Mouse (Mus musculus) hindbrain, embryonic 11.5 days (tissue): ENCODE data around the gene B430305J03Rik. TPM values are rescaled to one million over a fixed set of nuclear protein-coding genes. Genes with fewer than 3 reads are reported as not detected.

ENCODE experiments used
- ATAC-seq: fragments of 200-750 bp; cut with Nextera tagmentation; 2 replicates; pipeline ENCODE4 v1.8.0; 2017; ENCODE audit warnings: mild to moderate bottlenecking, moderate TSS enrichment, moderate library complexity; ENCODE audit not compliant: low FRiP score
- DNase-seq: peaks from one replicate; pipeline ENCODE4 v3.0.0-alpha.2; 2015; ENCODE audit warnings: low spot score
- H3K27ac ChIP-seq: fragments of 300-500 bp; sonication (generic); 2 replicates; pipeline ENCODE4 v1.5.1; 2014; ENCODE audit warnings: mild to moderate bottlenecking, low read depth, low read length
- H3K27me3 ChIP-seq: fragments of 300-500 bp; sonication (generic); 2 replicates; pipeline ENCODE4 v1.6.1; 2014; ENCODE audit warnings: mild to moderate bottlenecking, low read length, moderate library complexity, mixed read lengths; ENCODE audit not compliant: control insufficient read depth, insufficient read depth
- H3K36me3 ChIP-seq: fragments of 300-500 bp; sonication (generic); 2 replicates; pipeline ENCODE4 v1.6.1; 2014; ENCODE audit warnings: mild to moderate bottlenecking, low read length, moderate library complexity, mixed read lengths; ENCODE audit not compliant: control insufficient read depth, insufficient read depth
- H3K4me1 ChIP-seq: fragments of 300-500 bp; sonication (generic); replicated peaks from 2 replicates; pipeline ENCODE4 v1.6.1; 2014; ENCODE audit warnings: low read length, mixed read lengths; ENCODE audit not compliant: control insufficient read depth, insufficient read depth
- H3K4me2 ChIP-seq: fragments of 300-500 bp; sonication (generic); replicated peaks from 2 replicates; pipeline ENCODE4 v1.6.1; 2014; ENCODE audit warnings: mild to moderate bottlenecking, low read depth, low read length
- H3K4me3 ChIP-seq: fragments of 300-500 bp; sonication (generic); 2 replicates; pipeline ENCODE4 v1.5.1; 2014; ENCODE audit warnings: low read depth, low read length
- H3K9ac ChIP-seq: fragments of 300-500 bp; sonication (generic); 2 replicates; pipeline ENCODE4 v1.6.1; 2014; ENCODE audit warnings: low read depth, low read length
- H3K9me3 ChIP-seq: fragments of 300-500 bp; sonication (generic); 2 replicates; pipeline ENCODE4 v1.6.1; 2016; ENCODE audit warnings: low read length; ENCODE audit not compliant: control insufficient read depth
- WGBS: fragments of 180-500 bp; shearing (Covaris S2); extraction: QIAGEN DNeasy Blood & Tissue Kit; methylation state at CpG from one replicate; pipeline ENCODE4 v1.1.7; 2014; 5-methylcytosine and 5-hydroxymethylcytosine counted together
- polyA plus RNA-seq: library from polyadenylated mRNA; unstranded; fragments of >200 nt; fragmentation: Nextera tagmentation; extraction: Ambion mirVana; gene quantifications from 2 replicates; pipeline ENCODE4 v1.2.1, GENCODE M21; 2014

The B430305J03Rik gene
- polyA plus RNA-seq, 1 experiment from 2014 or later = not detected

DNA sequence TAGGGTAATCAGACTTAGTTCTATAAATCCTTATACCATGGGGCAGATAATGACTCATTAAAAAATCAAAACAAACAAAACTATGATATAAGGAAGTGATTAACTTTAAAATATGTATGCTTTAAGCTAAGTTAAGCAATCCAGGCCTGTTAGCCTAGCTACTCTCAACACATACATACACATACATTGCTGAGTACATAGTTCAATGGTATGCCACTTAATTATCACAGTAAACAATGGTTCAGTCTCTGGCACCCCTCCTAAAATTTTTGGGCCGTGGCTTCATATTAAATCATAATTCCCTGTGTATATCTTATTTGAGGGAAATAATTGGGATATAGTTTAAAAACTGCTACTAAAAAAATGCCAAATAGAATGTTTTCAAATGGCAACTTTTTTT, 4.4 kb downstream of the B430305J03Rik start, which contains the start of gene Rap2b:
Rap2b (plus strand) TSS at position 301 of the 400 bp plus-strand sequence.
- no peak within 1 kb of the TSS for H3K4me3 ChIP-seq
- H3K36me3 ChIP-seq = no peaks in the 10 kb centered on the region
- H3K9me3 ChIP-seq = no peaks in the 10 kb centered on the region
- no peak within 1 kb of the TSS for H3K27ac ChIP-seq
- ATAC-seq = no peak
- no peak for DNase-seq
- H3K4me1 ChIP-seq = no peaks in the 10 kb centered on the region
- no peak within 1 kb of the TSS for H3K9ac ChIP-seq
- H3K4me2 ChIP-seq = no peak within 1 kb of the TSS
- 88% methylated on average over 1 of the region's 1 CpGs for WGBS
- no peaks in the 10 kb centered on the region for H3K27me3 ChIP-seq

DNA sequence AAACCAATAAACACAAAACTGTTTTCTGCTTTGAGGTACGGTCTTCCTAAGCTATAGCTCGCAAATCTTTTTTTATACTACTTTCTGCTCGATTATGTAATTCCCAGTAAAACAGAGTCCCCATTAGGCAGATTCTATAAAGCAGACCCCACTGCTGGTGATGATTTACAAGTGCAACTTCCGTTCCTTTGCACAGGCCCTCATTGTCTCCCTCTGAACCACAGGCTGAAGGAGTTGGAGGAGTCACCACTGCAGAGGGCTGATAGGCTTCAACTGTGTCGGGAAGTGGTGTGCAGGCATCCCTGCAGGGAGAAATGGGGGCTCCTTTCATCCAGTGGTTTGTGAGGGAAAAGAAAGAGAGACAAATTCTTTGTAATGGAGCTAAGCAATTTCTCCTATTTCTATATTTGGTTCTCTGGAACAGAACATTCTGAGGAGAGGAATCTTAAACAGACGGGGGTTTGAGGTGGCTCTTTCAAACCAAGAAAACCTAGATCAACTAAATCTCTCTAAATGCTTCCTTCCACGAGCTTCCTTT, 6.9 kb downstream of the B430305J03Rik start:
- no peak overlapping the region for H3K27ac ChIP-seq
- H3K4me3 ChIP-seq = no peak overlapping the region
- no peaks in the 10 kb centered on the region for H3K4me1 ChIP-seq
- no peak overlapping the region for H3K9ac ChIP-seq
- no peak overlapping the region for H3K4me2 ChIP-seq
- H3K27me3 ChIP-seq = no peaks in the 10 kb centered on the region
- H3K36me3 ChIP-seq = no peaks in the 10 kb centered on the region
- DNase-seq (no peak), ATAC-seq (no peak)
- WGBS = 62% methylated on average over 7 of the region's 7 CpGs
- no peaks in the 10 kb centered on the region for H3K9me3 ChIP-seq

DNA sequence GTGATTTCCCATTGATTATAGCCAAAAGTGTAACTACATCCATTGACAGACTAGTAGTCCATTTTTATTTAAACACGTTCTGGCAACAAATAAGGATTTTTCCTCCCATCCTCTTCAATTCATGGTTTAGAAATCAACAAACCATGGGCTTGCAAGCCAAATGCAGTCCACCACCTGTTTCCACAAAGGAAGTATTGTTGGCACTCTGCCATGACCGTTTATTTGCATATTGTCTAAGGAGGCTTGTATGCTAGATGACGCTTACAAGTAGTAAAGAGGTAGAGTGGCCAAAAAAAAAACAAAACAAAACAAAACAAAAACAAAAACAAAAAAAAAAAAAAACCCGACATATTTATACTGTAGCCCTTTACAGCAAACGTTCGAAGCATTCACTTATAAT, 7.6 kb downstream of the B430305J03Rik start:
- Histone ChIP-seq H3K27ac (no peak overlapping the region), H3K4me1 (no peaks in the 10 kb centered on the region), H3K9ac (no peak overlapping the region), H3K4me3 (no peak overlapping the region), H3K4me2 (no peak overlapping the region), H3K9me3 (no peaks in the 10 kb centered on the region), H3K27me3 (no peaks in the 10 kb centered on the region), H3K36me3 (no peaks in the 10 kb centered on the region)
- 69% methylated on average over 6 of the region's 6 CpGs for WGBS
- ATAC-seq (no peak), DNase-seq (peak; percentile 28)

DNA sequence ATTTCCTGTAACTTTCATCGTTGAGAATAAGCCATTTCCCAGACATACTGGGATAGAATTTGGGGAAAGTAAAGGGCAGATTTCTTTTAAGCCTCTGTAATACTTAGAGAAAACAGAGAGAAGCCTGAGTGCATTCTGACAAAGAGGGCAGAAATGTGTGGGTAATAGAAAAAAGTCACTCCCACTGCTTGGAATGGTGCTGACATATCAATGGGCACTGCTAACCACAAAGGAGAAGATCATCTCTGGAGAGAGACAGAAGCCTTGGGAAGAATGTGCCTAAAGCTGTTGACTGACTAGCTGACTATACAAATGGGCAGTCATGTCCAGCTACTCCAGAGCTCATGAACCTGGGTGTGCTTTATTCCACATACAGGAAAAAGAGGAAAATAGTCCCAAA, 10.3 kb downstream of the B430305J03Rik start:
- no peak overlapping the region for H3K4me3 ChIP-seq
- H3K36me3 ChIP-seq = no peaks in the 10 kb centered on the region
- H3K9ac ChIP-seq = no peak overlapping the region
- no peak for ATAC-seq
- no peaks in the 10 kb centered on the region for H3K9me3 ChIP-seq
- H3K27me3 ChIP-seq = no peaks in the 10 kb centered on the region
- no peak for DNase-seq
- H3K27ac ChIP-seq = no peak overlapping the region
- no peaks in the 10 kb centered on the region for H3K4me1 ChIP-seq
- H3K4me2 ChIP-seq = no peak overlapping the region
- WGBS = 65% methylated on average over 1 of the region's 1 CpGs

DNA sequence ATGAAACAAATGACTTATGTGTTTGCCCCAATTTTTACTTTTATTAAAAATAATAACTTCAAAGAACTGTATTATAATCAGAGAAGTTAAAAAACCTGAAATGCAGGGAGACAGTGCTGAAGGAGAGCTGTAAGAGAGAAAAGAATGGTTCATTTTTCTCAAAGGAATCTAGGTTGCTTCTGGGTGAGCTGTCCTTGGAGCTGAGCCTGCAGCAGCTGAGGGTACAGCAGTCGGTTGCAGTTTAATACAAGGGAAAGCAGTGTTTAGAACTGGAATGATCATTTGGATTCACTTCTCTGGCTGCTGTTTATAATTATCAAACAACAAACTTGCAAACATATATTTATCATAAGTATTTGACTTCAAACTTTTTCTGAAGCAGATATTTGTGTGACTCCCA, 16.3 kb downstream of the B430305J03Rik start:
- no peaks in the 10 kb centered on the region for H3K9me3 ChIP-seq
- WGBS = 90% methylated on average over 1 of the region's 1 CpGs
- ATAC-seq = no peak
- no peak overlapping the region for H3K27ac ChIP-seq
- H3K27me3 ChIP-seq = no peaks in the 10 kb centered on the region
- no peaks in the 10 kb centered on the region for H3K36me3 ChIP-seq
- no peak overlapping the region for H3K4me2 ChIP-seq
- H3K4me3 ChIP-seq = no peak overlapping the region
- DNase-seq = no peak
- no peak overlapping the region for H3K9ac ChIP-seq
- no peaks in the 10 kb centered on the region for H3K4me1 ChIP-seq

DNA sequence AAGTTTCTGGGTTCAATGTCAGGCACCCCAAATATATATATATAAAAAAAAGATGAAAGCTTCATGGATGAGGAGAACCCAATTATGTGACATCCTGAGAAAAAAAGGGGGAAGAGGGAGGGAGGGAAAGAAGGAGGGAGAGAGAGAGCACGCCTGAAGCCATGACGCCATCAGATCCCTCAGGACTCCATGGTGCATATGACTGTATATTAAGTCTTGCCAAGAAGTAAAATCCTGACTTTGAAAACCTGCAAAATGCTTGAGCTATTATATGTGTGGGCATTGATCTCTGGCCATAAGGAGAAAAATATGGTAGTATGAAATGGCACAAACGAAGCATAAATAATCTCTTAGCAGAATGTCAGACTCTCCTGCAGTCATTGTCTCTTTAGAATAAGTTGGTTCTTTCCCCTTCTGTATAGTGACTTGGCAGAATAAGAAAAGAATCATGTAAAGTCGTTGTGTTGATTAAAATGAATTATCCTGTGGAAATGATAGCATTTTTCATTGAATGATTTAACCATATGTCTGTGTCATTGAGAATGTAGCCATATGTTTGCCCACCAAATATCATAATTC, 17.6 kb downstream of the B430305J03Rik start:
- Histone ChIP-seq H3K9ac (no peak overlapping the region), H3K9me3 (no peaks in the 10 kb centered on the region), H3K4me2 (no peak overlapping the region), H3K27me3 (no peaks in the 10 kb centered on the region), H3K36me3 (no peaks in the 10 kb centered on the region), H3K4me1 (no peaks in the 10 kb centered on the region), H3K4me3 (no peak overlapping the region), H3K27ac (no peak overlapping the region)
- no peak for ATAC-seq
- WGBS = 77% methylated on average over 4 of the region's 4 CpGs
- no peak for DNase-seq

DNA sequence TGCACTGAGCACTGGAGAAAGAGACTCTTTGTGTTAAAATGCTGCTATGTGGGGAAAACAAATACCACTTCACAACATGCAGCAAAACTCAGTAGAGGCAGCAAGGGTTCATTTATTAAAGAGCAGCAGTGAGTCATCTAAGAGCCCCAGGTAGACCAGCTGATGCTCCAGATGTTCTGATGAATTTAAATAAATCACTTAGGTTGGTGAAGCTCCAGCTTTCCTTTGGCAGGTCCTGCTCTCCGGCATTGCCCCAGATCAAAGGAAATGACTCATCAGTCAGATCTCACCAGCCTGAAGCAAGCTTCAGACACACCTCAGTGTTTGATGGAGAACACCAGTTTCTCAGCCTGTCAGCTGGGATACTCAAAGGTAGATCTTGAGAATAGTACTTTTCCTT, 20.1 kb downstream of the B430305J03Rik start:
- H3K4me2 ChIP-seq = no peak overlapping the region
- H3K9me3 ChIP-seq = no peaks in the 10 kb centered on the region
- no peaks in the 10 kb centered on the region for H3K27me3 ChIP-seq
- DNase-seq (no peak), ATAC-seq (no peak)
- H3K4me1 ChIP-seq = no peaks in the 10 kb centered on the region
- no peak overlapping the region for H3K9ac ChIP-seq
- WGBS = 39% methylated on average over 1 of the region's 1 CpGs
- H3K36me3 ChIP-seq = no peaks in the 10 kb centered on the region
- H3K4me3 ChIP-seq = no peak overlapping the region
- no peak overlapping the region for H3K27ac ChIP-seq

DNA sequence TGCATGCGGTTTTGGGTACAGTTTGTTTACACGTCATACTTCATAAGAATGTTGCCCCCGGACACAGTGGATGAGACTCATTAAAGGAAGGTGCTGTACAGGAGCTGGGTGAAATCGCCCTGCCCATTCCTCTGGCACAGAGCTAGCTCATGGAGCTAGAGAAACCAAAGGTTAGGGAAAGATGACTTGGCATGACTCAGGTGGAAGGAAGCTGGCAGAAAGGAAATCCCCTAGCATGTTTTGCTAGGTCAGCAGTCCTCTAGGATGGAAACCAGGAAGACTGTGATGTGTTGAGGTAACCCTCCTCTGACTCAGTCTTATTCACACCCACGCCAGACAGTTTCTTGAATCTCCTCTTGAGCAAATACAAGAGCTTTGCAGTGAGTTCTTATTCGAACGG, 21.7 kb downstream of the B430305J03Rik start:
- Histone ChIP-seq H3K4me2 (no peak overlapping the region), H3K27me3 (no peaks in the 10 kb centered on the region), H3K9me3 (no peaks in the 10 kb centered on the region), H3K27ac (no peak overlapping the region), H3K9ac (no peak overlapping the region), H3K4me3 (no peak overlapping the region), H3K36me3 (no peaks in the 10 kb centered on the region), H3K4me1 (no peaks in the 10 kb centered on the region)
- WGBS = 92% methylated on average over 7 of the region's 7 CpGs
- DNase-seq (no peak), ATAC-seq (no peak)

DNA sequence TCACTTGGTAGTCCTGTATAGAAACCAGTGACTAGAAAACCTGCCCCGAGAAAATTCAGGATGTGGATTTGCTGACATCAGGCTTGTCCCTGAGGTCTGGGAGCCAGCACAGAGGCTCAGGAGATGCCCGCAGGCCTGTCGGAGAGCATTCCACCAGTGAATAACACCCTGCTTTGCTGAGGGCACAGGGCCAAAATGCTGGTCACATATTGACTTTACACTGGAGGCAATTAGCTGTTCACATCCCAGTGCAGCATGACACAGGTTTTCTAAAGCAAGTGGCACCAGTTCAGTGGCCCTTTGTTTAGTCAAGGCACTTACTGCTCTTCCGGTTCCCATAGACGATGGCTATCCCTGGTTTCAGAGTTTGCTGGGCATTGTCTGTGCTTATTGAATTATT, 25.4 kb downstream of the B430305J03Rik start:
- H3K4me3 ChIP-seq = no peak overlapping the region
- ATAC-seq = no peak
- no peak overlapping the region for H3K27ac ChIP-seq
- no peak overlapping the region for H3K9ac ChIP-seq
- no peak overlapping the region for H3K4me2 ChIP-seq
- 73% methylated on average over 5 of the region's 5 CpGs for WGBS
- no peaks in the 10 kb centered on the region for H3K9me3 ChIP-seq
- no peaks in the 10 kb centered on the region for H3K4me1 ChIP-seq
- no peak for DNase-seq
- no peaks in the 10 kb centered on the region for H3K27me3 ChIP-seq
- H3K36me3 ChIP-seq = no peaks in the 10 kb centered on the region
